Mouse (Mus musculus): ENCODE measurements around the gene Rab3c.

- TF ChIP-seq CTCF (IDR thresholded peaks at IDR 0.05; ENCODE audit: low read depth), result no peak
- no peak for TF ChIP-seq EP300 (optimal IDR thresholded peaks at IDR 0.05)
Observed at GRCm38 (mm10) chr13:110169152-110169551, 111.6 kb downstream of the Rab3c start.

All from stomach, postnatal 0 days (tissue).